Mouse (Mus musculus) natural killer cell, adult 2 months (primary cell): ENCODE measurements around the gene Barx2.
"Not testable (repeated sequence)": the region's sequence is repeated elsewhere in the genome, so short reads cannot be mapped to it uniquely, and the experiment has no call there.

Source experiments
- DNase-seq, 2 experiments: peaks; one replicate each; pipeline ENCODE4 v3.0.0; 2022; ENCODE audit warnings: low spot score in 2 of 2

Gene Barx2

GRCm38 (mm10) chr9:31912921-31913738 lies at the start of gene Barx2:
TSS of gene Barx2 (minus strand) at chr9:31913462.
- DNase-seq: no peak

- DNase-seq: no peak
These were observed 49.0 kb upstream of the Barx2 start for GRCm38 (mm10) chr9:31962265-31962664.

DNA sequence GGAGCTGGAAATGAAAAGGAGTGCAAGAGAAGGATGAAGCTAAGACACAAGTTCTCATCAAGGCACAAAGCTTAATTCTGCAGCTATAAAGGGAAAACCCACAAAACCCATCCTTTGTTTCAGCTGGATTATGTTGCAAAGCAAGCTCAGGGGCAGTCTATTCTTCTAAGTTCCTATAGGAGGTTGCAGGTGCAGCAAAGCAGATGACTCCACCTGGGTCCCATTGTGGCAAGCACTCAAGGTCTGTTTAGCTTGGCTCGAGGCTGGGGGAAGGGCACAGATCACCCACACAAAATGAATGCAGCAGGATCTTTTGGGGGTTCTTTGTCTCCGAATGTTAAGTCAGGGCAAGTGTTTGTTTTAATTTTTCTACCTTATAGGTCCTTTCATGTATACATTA lies 47.2 kb upstream of the Barx2 start:
- no peak for DNase-seq

GRCm38 (mm10) chr9:31958120-31958519 lies 44.9 kb upstream of the Barx2 start:
- DNase-seq: no peak

GRCm38 (mm10) chr9:31950506-31950905 lies 37.2 kb upstream of the Barx2 start:
- DNase-seq: no peak

- no peak for DNase-seq
These were observed 35.8 kb upstream of the Barx2 start for GRCm38 (mm10) chr9:31949031-31949430.

GRCm38 (mm10) chr9:31947051-31947450 lies 33.8 kb upstream of the Barx2 start:
- no peak for DNase-seq

- no peak for DNase-seq
These were observed 29.1 kb upstream of the Barx2 start for GRCm38 (mm10) chr9:31942334-31942733.

DNA sequence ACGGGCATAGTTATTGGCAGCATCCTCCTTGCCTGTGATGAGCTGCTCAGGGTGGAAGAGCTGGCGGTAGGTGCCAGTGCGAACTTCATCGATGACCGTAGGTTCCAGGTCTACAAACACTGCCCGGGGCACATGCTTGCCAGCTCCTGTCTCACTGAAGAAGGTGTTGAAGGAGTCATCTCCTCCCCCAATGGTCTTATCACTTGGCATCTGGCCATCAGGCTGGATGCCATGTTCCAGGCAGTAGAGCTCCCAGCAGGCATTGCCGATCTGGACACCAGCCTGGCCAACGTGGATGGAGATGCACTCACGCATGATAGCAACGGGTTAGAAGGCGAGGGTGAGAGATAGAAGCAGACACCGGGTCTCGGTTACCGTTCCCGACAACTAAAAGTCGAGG lies 23.2 kb upstream of the Barx2 start:
- DNase-seq: not testable (repeated sequence)

- no peak for DNase-seq
These were observed 18.4 kb upstream of the Barx2 start for GRCm38 (mm10) chr9:31931691-31932090.

DNA sequence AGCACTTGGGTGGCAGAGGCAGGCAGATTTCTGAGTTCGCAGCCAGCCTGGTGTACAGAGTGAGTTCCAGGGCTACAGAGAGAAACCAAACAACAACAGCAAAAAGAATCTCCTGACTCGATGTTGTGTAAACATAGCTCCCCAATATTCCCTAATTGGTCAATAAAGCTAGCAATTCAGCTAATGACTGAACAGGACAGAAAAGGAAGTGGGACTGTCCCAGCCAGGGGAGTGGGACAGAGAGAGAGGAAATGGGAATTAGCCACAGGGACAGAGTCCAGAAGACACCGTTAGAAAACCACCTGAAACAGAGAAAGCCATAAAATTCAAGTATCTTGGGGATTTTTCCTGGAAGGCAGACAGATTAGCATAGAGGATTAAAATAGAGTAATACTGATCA lies 18.0 kb upstream of the Barx2 start:
- DNase-seq: no peak

DNA sequence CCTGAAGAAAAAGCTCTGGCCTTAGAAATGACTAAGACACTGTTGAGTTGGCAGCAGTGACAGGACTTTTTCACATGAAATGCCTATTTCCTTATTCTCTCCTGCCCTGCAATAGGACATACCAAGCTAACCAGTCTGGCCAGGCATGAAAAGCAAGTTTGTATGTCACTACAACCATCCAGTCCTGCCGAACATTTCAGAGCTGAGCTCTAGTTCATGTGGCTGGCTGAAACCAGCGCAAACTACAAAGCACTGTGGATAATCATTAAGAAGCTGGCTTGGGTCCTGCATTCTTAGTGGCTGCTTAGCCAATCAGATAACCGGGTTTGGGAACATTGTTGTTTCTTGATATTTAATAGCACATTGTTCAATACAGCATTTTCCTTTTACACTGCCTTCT lies 13.5 kb upstream of the Barx2 start:
- DNase-seq: no peak

GRCm38 (mm10) chr9:31925830-31926624 lies 12.8 kb upstream of the Barx2 start:
- peak; percentile 57 to 71 for DNase-seq

- DNase-seq: no peak
These were observed 10.3 kb upstream of the Barx2 start for GRCm38 (mm10) chr9:31923529-31923928.

GRCm38 (mm10) chr9:31919802-31920201 lies 6.5 kb upstream of the Barx2 start:
- DNase-seq: no peak

- DNase-seq: no peak
These were observed 3.2 kb upstream of the Barx2 start for GRCm38 (mm10) chr9:31916421-31916820.

- DNase-seq: no peak
These were observed 1.6 kb upstream of the Barx2 start for GRCm38 (mm10) chr9:31914871-31915270.

- DNase-seq: no peak
These were observed 703 bp upstream of the Barx2 start for GRCm38 (mm10) chr9:31913739-31914591.

- DNase-seq: no peak
These were observed 725 bp downstream of the Barx2 start for GRCm38 (mm10) chr9:31912553-31912920.

DNA sequence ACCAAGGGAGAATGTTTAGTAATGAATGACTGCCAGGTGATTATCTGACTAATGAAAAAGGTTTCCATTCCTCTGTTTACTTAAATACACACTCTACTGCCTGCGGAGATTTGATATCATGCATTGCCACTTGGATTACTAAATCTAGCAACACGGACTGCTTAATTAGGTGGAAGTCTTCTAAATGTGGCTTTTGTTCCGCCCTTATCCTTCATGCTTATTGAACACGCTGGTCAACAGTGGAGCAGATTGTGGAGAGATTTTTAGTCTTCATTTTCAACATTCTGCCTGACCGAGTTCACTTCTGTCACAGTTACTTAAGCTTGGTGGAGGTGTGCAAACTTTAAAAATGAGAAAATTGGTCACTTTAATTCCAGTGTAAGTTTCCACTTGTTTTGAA lies 3.0 kb downstream of the Barx2 start:
- no peak for DNase-seq

DNA sequence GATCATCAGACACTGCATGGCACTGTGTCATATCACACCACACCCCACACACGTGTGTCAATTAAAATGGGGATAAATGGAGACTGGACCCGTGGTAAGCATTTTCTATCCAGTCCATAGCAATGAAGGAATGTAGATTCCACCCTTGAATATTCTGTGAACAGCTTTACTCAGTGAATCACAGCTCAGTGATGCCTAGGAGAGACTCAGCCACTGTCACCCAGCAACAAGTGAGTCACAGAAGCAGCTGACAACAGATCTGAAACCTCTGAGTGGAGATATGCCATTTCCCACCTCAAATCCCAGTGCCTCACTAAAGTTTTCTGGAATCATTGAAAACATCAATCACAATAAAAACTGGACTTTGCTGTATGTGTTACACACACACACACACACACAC lies 11.5 kb downstream of the Barx2 start:
- no peak for DNase-seq

GRCm38 (mm10) chr9:31894775-31895320 lies 18.4 kb downstream of the Barx2 start:
- no peak for DNase-seq
